Mouse (Mus musculus) embryonic fibroblast, embryonic 13.5 days (primary cell): ENCODE measurements around the gene Rere.

Source experiments
- CTCF ChIP-seq: IDR thresholded peaks from 2 replicates; pipeline ENCODE4 v1.5.1; 2011; ENCODE audit warnings: mild to moderate bottlenecking, control low read depth, low read length, moderate library complexity, borderline replicate concordance; ENCODE audit not compliant: insufficient read depth
- POLR2A ChIP-seq: IDR thresholded peaks from 2 replicates; pipeline ENCODE4 v1.6.1; 2011; ENCODE audit warnings: low read depth, mild to moderate bottlenecking, control low read depth, low read length, moderate library complexity

DNA sequence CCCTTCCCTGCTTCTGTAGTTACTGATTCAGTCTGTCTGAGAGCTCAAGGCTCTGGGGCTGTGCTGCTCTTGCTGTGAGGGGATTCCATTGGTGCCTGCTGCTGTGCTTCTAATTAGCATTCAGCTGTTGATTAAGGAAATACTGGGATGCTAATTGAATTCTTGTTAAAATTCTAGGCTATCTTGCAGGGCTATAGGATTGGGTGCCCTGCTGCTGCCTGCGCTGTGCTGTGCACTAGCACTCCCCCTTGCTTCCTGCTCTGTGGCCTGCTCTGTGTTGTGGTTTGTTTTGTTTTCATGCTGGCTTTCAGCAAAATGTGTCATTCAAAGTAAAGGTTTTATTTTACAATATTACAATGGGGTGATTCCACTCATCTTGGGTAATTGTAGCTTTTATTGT lies 258.4 kb downstream of the Rere start:
- TF ChIP-seq CTCF: no peak
- no peak for TF ChIP-seq POLR2A
